Mouse (Mus musculus) right cerebral cortex, postnatal 10 days (tissue): ENCODE measurements around the gene Esr2.
"Not testable (repeated sequence)": the region's sequence is repeated elsewhere in the genome, so short reads cannot be mapped to it uniquely, and the experiment has no call there.

ENCODE experiments used
- DNase-seq, 2 experiments: peaks; one replicate each; pipeline ENCODE4 v3.0.0; 2021; ENCODE audit warnings: low spot score in 2 of 2

Gene Esr2

DNA sequence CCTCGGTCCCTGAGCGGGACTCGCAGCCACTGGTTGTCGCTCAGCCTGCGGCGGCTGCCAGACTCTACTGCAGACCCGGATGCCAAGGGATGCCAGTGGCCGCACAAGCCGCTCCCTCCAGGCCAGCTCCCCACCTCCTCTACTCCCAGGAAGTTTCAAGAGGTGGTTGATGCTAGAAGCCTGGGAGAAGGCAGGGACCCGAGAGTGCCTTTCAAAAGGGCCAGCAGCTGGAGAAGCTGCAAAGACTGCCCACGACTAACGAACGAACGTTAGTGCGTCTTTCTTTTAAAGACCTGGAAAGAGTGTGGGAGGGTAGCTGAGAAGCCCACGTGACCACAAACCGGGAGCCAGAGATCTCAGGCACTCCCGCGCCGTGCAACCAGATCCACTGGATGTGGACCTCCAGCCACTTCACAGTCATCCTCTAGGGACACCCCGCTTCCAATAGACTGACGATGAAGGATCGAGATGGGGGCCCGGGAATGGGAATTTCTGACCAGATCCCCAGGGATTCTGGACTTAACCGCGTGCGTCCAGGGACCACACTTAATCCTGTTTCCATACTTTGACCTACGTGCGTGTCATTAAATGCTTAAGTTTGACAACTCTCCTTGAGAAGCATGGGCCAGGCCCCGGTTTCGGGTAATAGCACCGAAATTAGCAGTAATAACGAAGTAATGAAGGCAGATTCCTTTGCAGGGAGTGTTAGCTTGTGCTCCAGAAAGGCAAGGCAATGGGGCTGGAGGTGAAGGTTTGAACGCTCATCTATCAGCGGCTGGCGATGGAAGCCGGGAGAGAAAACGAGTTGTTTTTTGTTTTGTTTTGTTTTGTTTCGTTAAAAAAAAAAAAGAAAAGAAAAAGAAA, at the start of gene Esr2:
Esr2 (minus strand) TSS at position 260 of the 864 bp plus-strand sequence.
- peak; percentile 37 to 45 for DNase-seq

DNA sequence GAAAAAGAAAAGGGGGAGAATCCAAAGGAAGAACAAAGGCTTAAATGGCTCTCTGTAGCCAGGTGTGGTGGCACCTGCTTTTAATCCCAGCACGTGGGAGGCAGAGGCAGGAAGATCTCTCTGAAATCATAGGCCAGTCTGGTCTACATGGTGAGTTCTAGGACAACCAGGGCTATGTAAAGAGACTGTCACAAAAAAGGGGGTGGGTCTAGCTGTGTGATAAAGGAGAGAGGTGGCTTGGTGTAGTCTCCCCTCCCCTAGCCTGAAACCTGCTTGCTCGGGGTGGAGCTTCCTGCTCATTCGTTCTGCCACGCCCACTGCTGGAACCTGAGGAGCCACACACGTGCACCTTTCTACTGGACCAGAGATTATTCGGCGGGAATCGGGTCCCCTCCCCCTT, 45.0 kb upstream of the Esr2 start:
- DNase-seq: not testable (repeated sequence)

DNA sequence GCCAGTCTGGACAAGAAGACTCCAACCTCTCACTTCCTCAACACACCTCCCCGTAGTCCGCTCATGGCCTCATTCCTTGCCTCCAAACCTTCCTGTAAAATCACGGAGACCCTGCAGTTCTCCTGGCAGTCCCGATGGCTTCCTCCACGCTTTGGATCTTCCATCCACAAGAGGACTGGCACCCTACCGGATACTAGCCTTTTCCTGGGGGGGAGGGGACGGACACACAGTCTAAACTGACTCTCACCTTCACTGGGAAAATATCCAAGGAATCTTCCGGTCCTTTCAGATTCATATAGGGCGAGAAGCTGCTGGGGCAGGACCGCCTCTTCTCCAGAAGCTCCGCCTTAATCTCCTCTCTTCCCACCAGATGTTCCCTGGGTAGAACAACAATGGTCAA, 39.7 kb upstream of the Esr2 start:
- no peak for DNase-seq

DNA sequence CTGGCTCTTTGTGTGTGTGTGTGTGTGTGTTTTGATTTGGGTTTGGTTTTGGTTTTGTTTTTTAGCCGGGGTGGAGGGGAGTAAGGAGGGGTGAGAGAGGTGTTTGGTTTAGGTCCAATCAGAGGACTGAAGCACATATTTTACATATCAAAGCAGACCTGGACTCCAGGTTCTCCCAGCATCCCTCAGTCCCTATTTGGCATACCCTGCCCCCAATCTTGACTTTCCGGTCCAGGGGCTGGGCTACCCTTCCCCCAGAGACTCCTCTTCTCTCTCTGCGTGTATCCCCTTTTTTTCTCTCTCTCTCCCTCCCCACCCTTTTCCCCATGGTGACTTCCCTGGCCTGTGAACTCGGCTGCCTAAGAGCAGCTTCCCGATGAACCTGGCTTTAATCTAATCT, 38.1 kb upstream of the Esr2 start:
- DNase-seq: no peak

DNA sequence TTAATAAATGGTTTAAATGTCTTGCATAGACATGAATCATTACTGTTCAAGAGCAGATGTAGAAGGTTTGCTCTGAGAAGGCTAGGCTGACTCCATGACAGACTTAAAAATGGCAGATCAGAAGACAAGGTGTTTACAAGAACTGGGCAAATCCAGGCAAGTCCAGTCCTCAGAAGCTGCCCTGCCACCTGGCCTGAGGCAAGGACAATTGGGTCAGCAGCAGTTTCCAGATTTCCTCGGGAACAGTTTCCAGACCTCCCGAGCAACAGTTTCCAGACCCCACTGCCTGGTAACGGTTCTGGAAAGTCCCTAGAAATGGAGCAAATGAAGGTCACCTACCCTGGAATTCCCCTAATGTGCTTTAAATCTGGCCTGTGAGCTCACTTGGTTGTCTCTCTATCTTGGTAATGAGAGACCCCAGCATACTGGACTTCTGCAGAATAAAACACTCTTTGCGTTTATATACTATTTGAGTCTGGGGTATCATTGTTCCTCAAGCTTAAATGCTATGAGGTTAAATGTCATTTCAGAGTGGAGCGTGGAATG, 32.4 kb upstream of the Esr2 start:
- no peak for DNase-seq

DNA sequence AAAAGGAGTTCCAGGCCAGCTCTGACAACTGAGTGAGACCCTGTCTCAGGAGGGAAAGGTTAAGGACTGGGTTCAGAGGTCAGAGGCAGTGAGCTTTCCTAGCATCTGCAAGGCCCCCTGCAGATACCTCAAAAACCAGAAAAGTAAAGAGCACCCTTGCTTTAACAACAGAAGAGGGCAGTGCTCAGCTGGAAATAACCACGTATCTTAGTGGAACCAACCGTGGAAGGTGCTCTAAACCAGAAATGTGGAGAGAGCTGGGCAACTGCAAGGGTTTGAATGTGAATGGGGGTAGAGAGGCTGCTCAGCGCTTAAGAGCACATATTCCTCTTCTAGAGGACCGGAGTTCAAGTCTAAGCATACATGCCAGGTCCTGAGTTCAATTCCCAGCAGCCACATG, 23.3 kb upstream of the Esr2 start:
- DNase-seq: no peak

DNA sequence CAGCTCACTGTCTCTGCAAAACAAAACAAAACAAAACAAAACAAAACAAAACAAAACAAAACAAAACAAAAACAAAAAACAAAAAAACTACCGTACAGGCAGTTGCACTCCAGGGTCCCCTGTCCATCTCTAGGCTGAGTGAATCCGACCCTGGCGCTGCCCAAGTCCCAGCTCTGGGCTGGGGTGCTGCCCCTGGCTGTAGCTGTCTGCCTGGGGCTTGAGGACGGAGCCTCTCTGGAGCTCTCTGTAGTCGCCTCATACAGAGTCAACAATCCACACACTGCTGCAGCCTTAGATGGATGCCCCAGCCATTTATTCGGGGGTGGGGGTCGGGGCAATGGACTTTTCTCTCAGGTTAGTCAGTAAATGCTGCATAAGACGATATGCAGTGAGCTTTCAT, 20.0 kb upstream of the Esr2 start:
- no peak for DNase-seq

DNA sequence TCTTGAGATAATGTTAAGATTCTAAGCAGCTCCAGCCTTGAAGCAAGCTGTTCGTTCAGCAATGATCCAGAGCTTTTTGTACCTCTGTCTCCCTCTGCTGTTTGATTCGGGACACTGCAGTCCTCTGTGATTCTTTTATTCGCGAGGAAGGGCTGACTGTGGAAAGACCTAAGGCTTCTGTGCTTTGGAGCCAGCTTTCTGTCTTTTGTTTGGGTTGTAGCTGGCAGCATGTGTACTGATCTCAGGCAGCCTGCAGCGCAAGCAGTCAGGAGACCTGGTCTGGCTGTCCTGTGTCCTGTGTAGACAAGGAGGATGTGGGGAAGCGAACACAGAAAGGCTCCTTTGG, 19.6 kb upstream of the Esr2 start:
- DNase-seq: peak; percentile 84 to 87

DNA sequence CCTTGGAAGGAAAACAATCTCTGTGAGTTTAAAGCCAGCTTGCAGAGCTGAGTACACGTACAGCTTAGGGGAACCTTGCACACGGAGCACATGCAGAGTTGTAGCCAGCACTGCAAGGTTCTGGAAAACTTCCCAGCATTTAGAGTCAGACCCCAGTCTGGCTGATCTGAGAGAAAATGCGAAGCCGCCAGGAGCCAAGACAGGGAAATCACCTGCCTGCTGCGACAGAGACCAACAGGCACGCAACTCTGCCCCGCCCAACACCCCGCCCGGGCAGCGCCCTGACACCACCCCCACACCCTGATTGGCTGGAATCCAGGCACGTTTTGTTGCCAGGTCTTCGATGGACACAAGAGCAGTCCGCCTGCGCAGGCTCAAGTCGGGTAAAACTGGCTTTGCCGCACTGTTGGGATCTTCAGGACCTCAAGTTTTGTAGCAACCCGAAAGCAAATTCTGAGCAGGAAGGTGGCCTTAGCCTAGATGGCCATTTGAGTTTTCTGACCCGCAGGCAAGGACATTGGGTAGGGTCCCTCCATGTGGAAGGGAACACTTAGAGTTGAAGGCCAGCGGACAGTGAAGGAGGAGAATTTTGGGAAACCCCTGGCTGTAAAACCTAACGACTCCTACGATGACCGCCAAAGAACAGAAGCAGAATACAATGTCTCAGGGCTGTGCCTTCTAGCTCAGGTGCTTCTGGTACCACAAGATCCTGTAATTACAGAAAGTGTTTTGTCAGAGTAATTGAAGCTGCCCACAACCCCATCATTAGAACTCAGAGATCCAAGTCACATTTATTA, 19.1 kb upstream of the Esr2 start:
- peak; percentile 65 to 78 for DNase-seq

DNA sequence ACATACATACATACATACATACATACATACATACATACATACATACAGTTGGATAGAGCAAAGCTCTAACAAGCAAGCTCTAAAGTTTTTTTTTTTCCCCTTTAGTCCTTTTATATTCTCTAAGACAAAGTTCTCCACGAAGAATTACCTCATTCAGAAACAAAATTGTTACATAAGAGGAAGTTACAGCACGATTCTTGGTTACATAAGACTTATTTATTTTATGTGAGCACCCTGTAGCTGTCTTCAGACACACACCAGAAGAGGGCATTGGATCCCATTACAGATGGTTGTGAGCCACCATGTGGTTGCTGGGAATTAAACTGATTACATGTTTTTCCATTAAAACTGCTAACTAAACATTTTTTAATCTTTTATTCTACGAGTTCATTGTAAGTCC, 17.5 kb upstream of the Esr2 start:
- no peak for DNase-seq

DNA sequence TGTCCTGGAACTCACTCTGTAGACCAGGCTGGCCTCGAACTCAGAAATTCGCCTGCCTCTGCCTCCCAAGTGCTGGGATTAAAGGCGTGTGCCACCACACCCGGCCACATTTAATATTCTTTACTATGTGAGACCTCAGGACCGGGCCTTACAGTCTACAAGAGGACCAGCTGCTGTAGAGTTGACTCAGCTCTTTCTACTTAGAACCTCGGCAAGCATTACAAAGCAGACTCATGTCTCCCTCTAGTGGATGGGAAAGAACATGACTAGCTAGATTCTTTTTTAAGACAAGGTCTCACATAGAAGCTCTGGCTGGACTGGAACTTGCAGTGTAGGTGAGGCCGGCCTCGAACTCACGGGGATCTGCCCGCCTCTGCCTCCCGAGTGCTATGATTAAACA, 13.9 kb upstream of the Esr2 start:
- no peak for DNase-seq

DNA sequence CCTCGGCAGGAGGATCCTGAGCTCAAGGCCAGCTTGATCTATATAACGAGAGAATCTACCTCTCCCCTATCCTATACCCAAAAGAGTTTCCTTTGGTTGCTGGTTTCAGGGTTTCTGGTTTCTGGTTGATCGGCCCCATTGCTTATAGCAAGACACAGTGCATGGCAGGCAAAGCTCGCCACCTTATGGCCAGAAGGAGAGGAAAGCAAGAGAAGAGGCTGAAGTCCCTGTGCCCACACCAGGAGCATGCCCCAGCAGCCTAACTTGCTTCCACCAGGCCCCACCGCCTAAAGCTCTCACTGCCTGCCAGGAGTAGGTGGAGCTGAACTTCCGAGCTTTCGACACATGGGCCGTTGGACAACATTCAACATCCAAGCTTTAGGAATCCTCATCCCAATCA, 10.8 kb upstream of the Esr2 start:
- DNase-seq: peak; percentile 42 to 73

DNA sequence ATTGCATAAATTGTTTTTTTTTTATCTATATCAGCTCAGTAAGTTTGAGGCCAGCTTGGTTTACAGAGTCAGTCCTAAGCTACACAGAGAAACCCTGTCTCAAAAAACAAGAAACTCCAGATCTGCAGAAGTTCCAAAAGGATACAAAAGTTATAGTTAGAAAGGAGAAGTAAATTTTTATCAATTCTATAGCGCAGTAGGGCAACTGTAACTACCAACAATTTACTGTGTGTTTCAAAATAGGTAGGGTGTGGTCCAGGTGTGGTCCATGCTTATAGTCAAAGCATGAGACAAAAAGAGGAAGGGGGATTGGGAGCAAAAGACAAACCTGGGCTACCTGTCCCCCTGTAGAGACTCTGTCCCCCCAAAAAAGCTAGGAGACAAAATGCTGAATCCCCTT, 9.4 kb upstream of the Esr2 start:
- DNase-seq: no peak

DNA sequence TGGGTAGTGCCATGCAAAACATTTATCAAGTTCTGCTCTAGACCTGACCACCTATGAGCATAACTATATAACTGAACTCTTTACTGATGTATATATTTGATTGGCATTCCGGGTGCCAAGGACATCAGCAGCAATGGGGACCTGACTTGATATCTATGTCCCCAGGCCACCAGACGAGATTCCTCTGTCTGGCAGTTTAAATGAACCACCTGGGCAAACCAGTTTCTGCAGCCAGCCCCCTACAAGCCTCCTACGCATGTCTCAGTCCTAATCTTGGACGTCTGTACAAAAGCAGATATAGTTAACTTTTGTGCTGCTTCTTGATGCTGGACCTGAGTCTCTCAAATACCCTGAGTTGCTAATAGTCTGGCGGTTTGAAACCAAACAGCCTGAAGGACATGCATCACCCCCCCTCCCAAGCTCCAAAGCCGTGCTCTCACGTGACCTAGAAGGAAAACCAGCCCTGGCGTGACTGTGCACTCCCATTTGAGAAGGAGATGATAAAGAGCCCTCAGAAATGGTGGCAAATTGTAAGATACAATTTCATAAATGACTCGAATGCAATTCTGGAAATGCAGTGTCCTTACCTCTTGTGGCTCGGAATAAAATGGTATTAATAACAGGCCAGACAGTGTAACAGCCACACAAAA, 8.2 kb upstream of the Esr2 start:
- DNase-seq: no peak

DNA sequence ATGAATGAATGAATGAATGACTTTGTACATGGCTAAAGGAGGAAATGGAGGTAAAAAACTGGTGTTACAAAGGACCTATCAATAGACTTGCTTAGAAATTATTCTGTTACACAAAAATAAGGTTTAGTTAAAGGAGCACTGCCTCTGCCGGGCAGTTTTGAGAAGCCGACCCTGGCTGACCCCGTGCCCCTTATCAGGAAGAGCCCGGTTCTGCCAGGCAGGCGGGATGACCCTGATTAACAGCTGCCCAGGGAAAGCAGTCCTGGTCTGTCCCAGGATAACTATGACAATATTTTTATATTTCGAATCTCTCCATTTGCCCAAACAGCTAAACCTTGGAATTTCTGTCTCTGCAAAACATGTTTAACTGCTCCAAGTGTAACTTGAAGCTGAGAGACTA, 7.2 kb upstream of the Esr2 start:
- DNase-seq: no peak

DNA sequence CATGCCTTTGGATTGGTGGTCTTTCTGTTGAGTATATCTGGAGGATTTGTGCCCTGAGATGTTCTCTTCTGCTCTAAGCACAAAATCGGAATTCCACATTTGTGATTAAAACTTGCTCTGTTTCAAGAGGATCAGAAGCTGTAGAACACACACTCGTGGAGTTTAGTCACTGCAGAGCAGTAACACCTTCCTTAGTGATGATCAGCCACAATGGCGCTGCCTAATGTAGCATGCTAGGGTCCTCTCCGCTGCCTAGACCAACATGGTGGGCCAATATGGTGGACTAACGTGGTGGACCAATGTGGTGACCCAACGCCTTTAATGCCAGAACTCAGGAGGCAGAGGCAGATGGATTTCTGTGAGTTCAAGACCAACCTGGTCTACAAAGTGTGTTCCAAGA, 5.8 kb upstream of the Esr2 start:
- DNase-seq: no peak

DNA sequence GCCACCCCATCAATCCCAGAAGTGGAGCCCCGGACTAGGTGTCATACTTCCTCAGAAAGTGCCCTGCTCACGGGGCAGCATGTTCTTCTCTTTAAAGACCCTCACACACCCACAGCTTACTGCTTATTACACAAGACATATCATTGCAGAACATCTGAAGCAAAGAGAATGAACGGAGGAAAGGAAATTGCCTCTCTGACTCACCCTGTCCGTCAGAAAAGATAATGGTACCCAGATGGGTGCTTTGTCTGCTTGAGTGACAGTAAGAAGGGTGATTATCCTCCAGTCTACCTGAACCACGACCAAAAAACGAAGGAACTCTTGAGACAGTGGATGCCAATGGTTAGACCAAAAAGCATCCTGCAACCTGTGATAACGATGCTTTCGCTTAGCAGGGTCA, 4.4 kb upstream of the Esr2 start:
- DNase-seq: no peak

DNA sequence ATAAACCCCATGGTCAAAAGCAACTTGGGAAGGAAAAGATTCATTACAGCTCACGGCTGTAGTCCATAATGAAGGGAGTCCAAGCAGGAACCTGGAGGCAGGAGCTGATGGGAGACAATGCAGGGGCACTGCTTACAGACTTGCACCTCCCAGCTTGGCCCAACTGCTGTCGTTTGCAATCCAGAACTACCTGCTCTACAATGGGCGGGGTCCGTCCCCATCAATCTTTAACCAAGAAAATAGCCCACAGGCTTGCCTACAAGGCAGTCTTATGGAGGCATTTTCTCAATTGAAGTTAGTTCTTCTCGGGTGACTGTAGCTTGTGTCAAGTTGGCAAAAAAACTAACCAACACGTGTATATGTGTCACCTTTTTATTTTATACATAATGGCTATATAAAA, 3.4 kb upstream of the Esr2 start:
- no peak for DNase-seq

DNA sequence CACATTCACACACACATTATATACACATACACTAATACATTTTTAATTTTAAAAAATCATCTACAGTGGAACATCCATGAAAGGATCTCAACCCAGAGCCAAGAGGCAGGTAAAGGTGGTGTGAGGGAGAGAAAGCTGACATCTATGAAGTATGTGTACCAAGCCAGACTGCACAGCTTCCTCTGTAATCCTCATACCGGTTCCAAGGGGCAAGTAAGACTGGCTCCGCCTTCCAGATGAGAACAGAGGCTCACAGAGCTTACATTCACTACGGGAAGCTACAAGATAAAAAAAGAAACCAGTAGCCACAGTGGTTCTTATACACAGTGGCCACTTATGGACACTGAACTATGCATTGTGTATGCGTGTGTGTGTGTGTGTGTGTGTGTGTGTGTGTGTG, 2.5 kb upstream of the Esr2 start:
- no peak for DNase-seq

DNA sequence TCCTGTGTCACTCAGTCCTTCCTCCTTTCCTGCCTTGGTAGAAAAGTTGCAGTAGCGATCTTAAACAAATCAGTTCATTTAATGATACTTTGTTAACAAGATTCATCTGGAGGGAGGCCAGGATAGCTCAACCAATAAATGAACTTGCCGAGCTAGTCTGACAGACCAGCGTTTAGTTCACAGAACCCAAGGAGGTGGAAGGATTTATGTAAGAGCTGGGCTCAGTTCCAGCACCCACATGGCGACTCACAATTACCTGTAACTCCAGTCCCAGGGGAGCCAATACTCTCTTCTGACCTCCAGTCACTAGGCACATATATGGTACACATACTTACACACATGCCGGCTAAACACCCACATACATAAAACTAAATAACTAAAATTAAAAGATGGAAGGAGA, 2.0 kb upstream of the Esr2 start:
- DNase-seq: no peak

DNA sequence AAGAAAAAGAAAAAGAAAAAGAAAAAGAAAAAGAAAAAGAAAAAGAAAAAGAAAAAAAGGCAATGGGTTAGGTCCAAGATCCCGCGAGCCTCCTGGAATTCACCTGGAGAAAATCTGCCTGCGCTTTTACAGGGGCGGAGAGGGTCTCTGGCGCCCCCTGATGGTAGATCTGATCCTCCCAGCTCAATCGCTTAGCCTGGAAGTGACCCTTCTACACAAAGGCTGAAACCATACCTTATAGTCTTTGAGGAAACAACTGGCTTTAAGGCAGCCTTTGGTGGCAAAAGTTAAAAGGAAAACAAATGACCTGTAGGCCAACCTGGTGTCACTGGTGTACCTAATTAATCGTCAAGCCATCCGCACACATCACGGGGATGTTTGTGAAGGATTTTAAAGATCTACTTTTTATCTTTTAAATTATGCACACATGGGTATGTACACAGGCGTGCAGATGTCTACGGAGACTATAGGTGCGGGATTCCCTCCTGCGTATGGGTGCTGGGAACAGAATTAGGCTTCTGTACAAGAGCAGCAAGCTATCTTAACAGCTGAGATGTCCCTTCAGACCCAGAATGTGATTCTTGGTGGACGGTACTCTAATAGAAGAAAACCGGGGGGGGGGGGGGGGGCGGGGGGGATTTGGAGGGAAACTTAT, 932 bp upstream of the Esr2 start:
- DNase-seq: peak; percentile 42 to 72

DNA sequence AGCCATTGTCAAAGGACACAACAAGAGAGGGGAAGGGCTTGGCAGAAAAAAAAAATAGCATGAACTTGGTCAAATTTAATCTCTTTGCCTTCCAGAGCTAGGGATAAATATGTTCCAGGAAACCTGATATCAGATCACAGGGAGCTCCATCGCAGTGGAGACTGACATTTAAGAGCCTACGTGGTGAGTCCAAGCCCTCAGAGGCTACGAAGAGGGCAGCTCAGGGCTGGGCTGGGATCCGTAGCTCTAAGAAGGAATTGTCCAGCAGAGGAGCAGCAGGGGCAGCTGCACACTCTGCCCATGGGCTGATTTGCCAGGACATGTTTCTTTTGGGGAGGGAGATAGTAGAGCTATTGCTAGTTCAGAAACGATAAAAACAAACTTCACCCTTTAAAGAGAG, 11.4 kb downstream of the Esr2 start:
- DNase-seq: no peak
